Mouse (Mus musculus) lung, embryonic 16.5 days (tissue): ENCODE results near the gene Disp3. TPM values are rescaled to one million over a fixed set of nuclear protein-coding genes. Genes with fewer than 3 reads are reported as not detected.

ENCODE experiments used
- ATAC-seq: fragments of 200-750 bp; cut with Nextera tagmentation; 2 replicates; pipeline ENCODE4 v1.8.0; 2017; ENCODE audit warnings: low read depth, mild to moderate bottlenecking, moderate library complexity
- H3K27ac ChIP-seq: fragments of 300-500 bp; sonication (generic); 2 replicates; pipeline ENCODE4 v1.5.1; 2014; ENCODE audit warnings: mild to moderate bottlenecking, control low read depth, low read length
- H3K27me3 ChIP-seq: fragments of 300-500 bp; sonication (generic); 2 replicates; pipeline ENCODE4 v1.6.1; 2014; ENCODE audit warnings: low read depth, low read length, mixed read lengths; ENCODE audit not compliant: control insufficient read depth, insufficient read depth
- H3K36me3 ChIP-seq: fragments of 300-500 bp; sonication (generic); 2 replicates; pipeline ENCODE4 v1.6.1; 2014; ENCODE audit warnings: low read length; ENCODE audit not compliant: control insufficient read depth, insufficient read depth
- H3K4me1 ChIP-seq: fragments of 300-500 bp; sonication (generic); replicated peaks from 2 replicates; pipeline ENCODE4 v1.6.1; 2014; ENCODE audit warnings: low read length, mixed read lengths; ENCODE audit not compliant: control insufficient read depth, insufficient read depth
- H3K4me2 ChIP-seq: fragments of 300-500 bp; sonication (generic); 2 replicates; pipeline ENCODE4 v1.6.1; 2014; ENCODE audit warnings: low read depth, low read length, control low read depth
- H3K4me3 ChIP-seq: fragments of 300-500 bp; sonication (generic); 2 replicates; pipeline ENCODE4 v1.5.1; 2014; ENCODE audit warnings: mild to moderate bottlenecking, low read length, control low read depth
- H3K9ac ChIP-seq: fragments of 300-500 bp; sonication (generic); 2 replicates; pipeline ENCODE4 v1.6.1; 2014; ENCODE audit warnings: low read length, control low read depth
- H3K9me3 ChIP-seq: fragments of 300-500 bp; sonication (generic); 2 replicates; pipeline ENCODE4 v1.6.1; 2016; ENCODE audit warnings: low read length; ENCODE audit not compliant: control insufficient read depth
- WGBS: fragments of 180-500 bp; shearing (Covaris S2); extraction: QIAGEN DNeasy Blood & Tissue Kit; methylation state at CpG from one replicate; pipeline ENCODE4 v1.1.7; 2014; 5-methylcytosine and 5-hydroxymethylcytosine counted together
- polyA plus RNA-seq: library from polyadenylated mRNA; unstranded; fragments of >200 nt; fragmentation: Nextera tagmentation; extraction: Ambion mirVana; gene quantifications from 2 replicates; pipeline ENCODE4 v1.2.1, GENCODE M21; 2015

Disp3 gene
- polyA plus RNA-seq, 1 experiment from 2014 or later, result 0.08 TPM

DNA sequence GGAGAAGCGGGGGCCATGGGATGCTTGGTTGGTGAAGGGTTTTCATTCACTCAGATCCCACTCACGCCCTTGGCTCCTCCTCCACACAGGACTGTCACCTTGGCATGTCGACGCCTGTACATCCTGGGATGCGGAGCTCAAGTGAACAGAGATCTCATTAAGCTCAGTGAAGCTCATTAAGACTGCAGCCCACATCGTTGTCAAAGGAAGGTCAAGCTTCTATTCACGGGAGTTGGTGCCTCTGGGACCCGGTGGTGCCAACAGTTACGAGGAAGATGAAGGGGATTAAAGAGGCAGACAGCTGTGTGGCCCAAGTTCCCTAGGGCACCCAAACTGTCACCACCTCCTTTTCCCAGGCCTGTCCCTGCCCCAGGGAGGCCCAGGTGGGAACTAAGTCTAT is 49.5 kb downstream of the Disp3 start:
- H3K4me2 ChIP-seq, result no peak overlapping the region
- H3K36me3 ChIP-seq, result no peaks in the 10 kb centered on the region
- 48% methylated on average over 9 of the region's 9 CpGs for WGBS
- no peaks in the 10 kb centered on the region for H3K9me3 ChIP-seq
- no peak for ATAC-seq
- no peak overlapping the region for H3K27ac ChIP-seq
- H3K27me3 ChIP-seq, result no peaks in the 10 kb centered on the region
- no peaks in the 10 kb centered on the region for H3K4me1 ChIP-seq
- no peak overlapping the region for H3K4me3 ChIP-seq
- H3K9ac ChIP-seq, result no peak overlapping the region

- no peak for ATAC-seq
- no peak overlapping the region for H3K4me2 ChIP-seq
- H3K9me3 ChIP-seq, result no peaks in the 10 kb centered on the region
- no peak overlapping the region for H3K4me3 ChIP-seq
- no peak overlapping the region for H3K9ac ChIP-seq
- no peaks in the 10 kb centered on the region for H3K27me3 ChIP-seq
- no peak overlapping the region for H3K27ac ChIP-seq
- 58% methylated on average over 8 of the region's 8 CpGs for WGBS
- H3K4me1 ChIP-seq, result no peaks in the 10 kb centered on the region
- H3K36me3 ChIP-seq, result no peaks in the 10 kb centered on the region
These were observed 51.1 kb downstream of the Disp3 start for GRCm38 (mm10) chr4:148236664-148237063.

DNA sequence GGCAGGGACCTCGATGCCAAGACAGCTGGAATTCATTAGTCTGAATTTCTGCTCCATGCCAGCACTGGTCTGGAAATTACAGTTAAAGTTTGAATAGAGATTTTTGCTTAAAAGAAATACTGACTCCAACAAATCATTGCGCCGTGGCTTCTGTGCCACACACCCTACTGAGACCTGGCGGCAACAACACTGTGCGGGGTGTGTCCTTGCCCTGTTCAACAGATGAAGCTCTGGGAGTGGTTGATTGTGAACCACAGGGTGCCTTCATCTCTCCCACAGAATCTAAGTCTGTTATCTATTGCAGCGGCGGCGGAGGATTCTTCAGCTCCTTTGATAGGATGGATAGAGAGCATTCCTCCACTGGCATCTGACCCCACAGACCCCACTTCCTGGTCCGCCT is 54.7 kb downstream of the Disp3 start:
- ATAC-seq, result no peak
- 79% methylated on average over 9 of the region's 9 CpGs for WGBS
- no peaks in the 10 kb centered on the region for H3K4me1 ChIP-seq

GRCm38 (mm10) chr4:148232615-148233014 is 55.1 kb downstream of the Disp3 start:
- no peaks in the 10 kb centered on the region for H3K4me1 ChIP-seq
- H3K4me3 ChIP-seq, result no peak overlapping the region
- no peaks in the 10 kb centered on the region; the same call in 1 of the 2 replicates for H3K27me3 ChIP-seq
- no peak for ATAC-seq
- H3K4me2 ChIP-seq, result no peak overlapping the region
- WGBS, result 49% methylated on average over 10 of the region's 10 CpGs
- H3K36me3 ChIP-seq, result no peaks in the 10 kb centered on the region
- H3K9me3 ChIP-seq, result no peaks in the 10 kb centered on the region
- H3K27ac ChIP-seq, result no peak overlapping the region
- no peak overlapping the region for H3K9ac ChIP-seq

More for the DNA sequence above, 54.7 kb downstream of the Disp3 start:
- Histone ChIP-seq H3K27ac (no peak overlapping the region), H3K9me3 (no peaks in the 10 kb centered on the region), H3K36me3 (no peaks in the 10 kb centered on the region), H3K27me3 (no peaks in the 10 kb centered on the region; the same call in 1 of the 2 replicates), H3K4me3 (no peak overlapping the region), H3K9ac (no peak overlapping the region), H3K4me2 (no peak overlapping the region)

GRCm38 (mm10) chr4:148232124-148232523 is 55.6 kb downstream of the Disp3 start:
- no peak overlapping the region for H3K4me2 ChIP-seq
- no peaks in the 10 kb centered on the region for H3K9me3 ChIP-seq
- WGBS, result 71% methylated on average over 4 of the region's 4 CpGs
- no peaks in the 10 kb centered on the region for H3K36me3 ChIP-seq
- no peak overlapping the region for H3K27ac ChIP-seq
- no peaks in the 10 kb centered on the region for H3K4me1 ChIP-seq
- H3K4me3 ChIP-seq, result no peak overlapping the region
- no peak overlapping the region for H3K9ac ChIP-seq
- no peak for ATAC-seq
- no peaks in the 10 kb centered on the region; the same call in 1 of the 2 replicates for H3K27me3 ChIP-seq

- 6% methylated on average over 16 of the region's 16 CpGs for WGBS
- H3K9ac ChIP-seq, result no peak overlapping the region
- H3K27me3 ChIP-seq, result no peaks in the 10 kb centered on the region; the same call in 1 of the 2 replicates
- H3K4me2 ChIP-seq, result no peak overlapping the region
- ATAC-seq, result peak; percentile 60
- H3K9me3 ChIP-seq, result no peaks in the 10 kb centered on the region
- no peaks in the 10 kb centered on the region for H3K36me3 ChIP-seq
- no peak overlapping the region for H3K4me3 ChIP-seq
- no peak overlapping the region for H3K27ac ChIP-seq
- no peaks in the 10 kb centered on the region for H3K4me1 ChIP-seq
These were observed 58.1 kb downstream of the Disp3 start for GRCm38 (mm10) chr4:148229646-148230045.

DNA sequence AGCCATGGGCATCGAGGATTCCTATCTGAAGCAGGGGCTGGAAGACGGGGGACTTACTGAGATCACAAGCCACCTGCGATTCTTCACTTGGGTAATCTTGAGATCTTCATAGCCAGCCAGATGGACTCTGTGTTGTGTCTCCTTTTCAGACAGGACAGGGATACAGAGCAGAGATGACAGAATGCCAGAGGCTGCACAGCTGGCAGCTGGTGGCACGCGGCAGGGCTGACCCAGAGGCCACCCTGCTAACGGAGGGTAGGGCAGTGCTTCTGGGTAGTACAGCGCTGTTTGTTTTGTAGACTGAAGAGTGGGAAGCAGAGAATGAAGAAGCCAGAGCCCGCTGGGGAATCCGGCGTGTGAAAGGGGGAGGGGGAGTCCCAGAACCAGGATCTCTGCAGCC is 64.8 kb downstream of the Disp3 start:
- Histone ChIP-seq H3K4me1 (no peaks in the 10 kb centered on the region), H3K36me3 (no peaks in the 10 kb centered on the region), H3K4me2 (no peak overlapping the region), H3K4me3 (no peak overlapping the region), H3K27me3 (peaks cover 4% of the 10 kb centered on the region), H3K9me3 (no peaks in the 10 kb centered on the region), H3K27ac (no peak overlapping the region), H3K9ac (no peak overlapping the region)
- 21% methylated on average over 10 of the region's 10 CpGs for WGBS
- ATAC-seq, result no peak

DNA sequence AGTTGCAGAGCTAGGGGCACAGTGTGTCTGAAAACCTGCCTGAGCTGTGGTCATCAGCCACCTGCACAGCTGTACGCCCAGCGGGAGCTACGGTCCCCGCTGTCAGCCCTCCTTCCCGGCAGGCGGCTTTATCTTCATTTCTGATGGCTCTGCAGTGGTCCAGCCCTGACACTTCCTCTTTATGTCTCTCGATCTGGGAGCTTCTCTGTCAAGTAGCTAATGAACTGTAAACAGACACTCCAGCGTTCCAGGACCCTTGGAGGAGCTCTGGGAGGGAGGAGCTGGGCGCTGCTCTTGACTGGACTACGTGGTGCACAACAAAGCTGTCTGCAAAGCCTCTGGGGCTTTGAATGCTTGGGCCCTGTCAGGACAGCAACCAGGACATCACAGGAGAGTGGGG is 67.1 kb downstream of the Disp3 start:
- no peak for ATAC-seq
- no peaks in the 10 kb centered on the region for H3K4me1 ChIP-seq
- peaks cover 4% of the 10 kb centered on the region for H3K27me3 ChIP-seq
- no peak overlapping the region for H3K9ac ChIP-seq
- H3K4me3 ChIP-seq, result no peak overlapping the region
- WGBS, result under 1% methylated on average over 10 of the region's 10 CpGs
- H3K27ac ChIP-seq, result no peak overlapping the region
- H3K4me2 ChIP-seq, result no peak overlapping the region
- no peaks in the 10 kb centered on the region for H3K36me3 ChIP-seq
- no peaks in the 10 kb centered on the region for H3K9me3 ChIP-seq

GRCm38 (mm10) chr4:148218238-148218637 is 69.5 kb downstream of the Disp3 start:
- no peak overlapping the region for H3K27ac ChIP-seq
- no peak overlapping the region for H3K9ac ChIP-seq
- WGBS, result 10% methylated on average over 10 of the region's 10 CpGs
- no peak for ATAC-seq
- no peaks in the 10 kb centered on the region for H3K4me1 ChIP-seq
- H3K9me3 ChIP-seq, result no peaks in the 10 kb centered on the region
- H3K27me3 ChIP-seq, result peaks cover 4% of the 10 kb centered on the region
- H3K36me3 ChIP-seq, result no peaks in the 10 kb centered on the region
- no peak overlapping the region for H3K4me3 ChIP-seq
- H3K4me2 ChIP-seq, result no peak overlapping the region

DNA sequence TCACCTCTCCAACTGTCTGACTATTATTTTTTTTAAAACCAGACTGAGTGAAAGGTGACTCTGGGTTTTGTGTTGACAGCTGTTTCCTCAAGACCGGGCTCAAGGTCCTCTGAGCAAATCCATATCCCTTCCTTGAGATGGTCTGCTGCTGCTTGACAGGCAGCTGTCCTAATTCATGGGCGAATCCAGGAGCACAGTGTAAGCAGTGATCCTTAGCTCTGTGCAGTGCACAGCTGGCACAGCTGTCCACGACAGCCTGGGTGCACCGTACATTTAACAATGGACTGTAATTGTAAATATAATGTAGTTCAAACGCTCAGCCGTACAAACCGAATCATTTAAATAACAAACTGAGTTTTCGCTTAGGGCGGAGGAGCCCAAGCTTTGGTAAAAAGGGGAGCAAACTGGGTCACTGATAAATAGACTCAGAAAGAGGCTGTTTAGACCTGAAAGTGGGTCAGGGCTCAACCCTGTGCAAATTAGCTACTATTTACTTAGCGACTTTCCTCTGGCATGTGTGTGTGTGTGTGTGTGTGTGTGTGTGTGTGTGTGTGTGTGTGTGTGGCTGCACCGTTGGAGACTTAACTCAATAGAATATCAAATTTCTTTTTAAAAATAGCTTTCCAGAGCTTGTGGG is 72.4 kb downstream of the Disp3 start:
- Histone ChIP-seq H3K27ac (no peak overlapping the region), H3K9me3 (no peaks in the 10 kb centered on the region), H3K27me3 (no peaks in the 10 kb centered on the region), H3K36me3 (no peaks in the 10 kb centered on the region), H3K4me1 (no peaks in the 10 kb centered on the region), H3K9ac (no peak overlapping the region), H3K4me3 (no peak overlapping the region), H3K4me2 (no peak overlapping the region)
- 27% methylated on average over 11 of the region's 11 CpGs for WGBS
- ATAC-seq, result no peak
